Mouse (Mus musculus) CH12.LX (cell line): Measurements from ENCODE around the gene Samd4b. TPM values are rescaled to one million over a fixed set of nuclear protein-coding genes. Genes with fewer than 3 reads are reported as not detected.

Experiments
- DNase-seq: peaks from one replicate; pipeline ENCODE4 v3.0.0-alpha.2; 2013; ENCODE audit errors: extremely low read depth
- H3K27ac ChIP-seq: 2 replicates; pipeline ENCODE4 v1.5.1; 2012; ENCODE audit warnings: low read depth, mild to moderate bottlenecking, control low read depth, moderate library complexity; ENCODE audit not compliant: insufficient read depth
- H3K27me3 ChIP-seq: replicated peaks from 2 replicates; pipeline ENCODE3; 2012; ENCODE audit warnings: inconsistent platforms
- H3K36me3 ChIP-seq, 2 experiments: replicated peaks in 1 of 2; 2 replicates each; pipeline versions ENCODE3 to v1.6.1; 2012; ENCODE audit warnings: inconsistent platforms in 1 of 2, low read length in 1 of 2, mild to moderate bottlenecking in 1 of 2, mixed read lengths in 1 of 2, moderate library complexity in 1 of 2; ENCODE audit not compliant: control insufficient read depth in 1 of 2, insufficient read depth in 1 of 2
- H3K4me1 ChIP-seq, 2 experiments: 2 replicates each; pipeline ENCODE4 v1.6.1; 2012; ENCODE audit warnings: inconsistent platforms in 1 of 2, moderate library complexity in 1 of 2; ENCODE audit not compliant: insufficient read depth in 2 of 2, control insufficient read depth in 1 of 2
- H3K4me2 ChIP-seq: 2 replicates; pipeline ENCODE4 v1.6.1; 2012; ENCODE audit warnings: low read depth, mild to moderate bottlenecking, control low read depth; ENCODE audit not compliant: poor library complexity, insufficient read depth, severe bottlenecking
- H3K4me3 ChIP-seq, 3 experiments: fragments of 150-350 bp in 1 of 3; sonication (generic) in 1 of 3; replicated peaks in 1 of 3; 2 replicates each; pipeline versions ENCODE3 to v1.5.1; 2011 to 2012; ENCODE audit warnings: low read depth in 2 of 3, low read length in 2 of 3, mild to moderate bottlenecking in 2 of 3, moderate library complexity in 2 of 3, control low read depth in 1 of 3, improper control_type of control experiment in 1 of 3, inconsistent platforms in 1 of 3, mixed read lengths in 1 of 3; ENCODE audit not compliant: poor library complexity in 1 of 3
- H3K79me2 ChIP-seq: replicated peaks from 2 replicates; pipeline ENCODE4 v1.6.1; 2012; ENCODE audit warnings: mild to moderate bottlenecking, moderate library complexity; ENCODE audit not compliant: control insufficient read depth, poor library complexity, insufficient read depth, severe bottlenecking; ENCODE audit errors: extremely low read depth
- H3K9ac ChIP-seq: 2 replicates; pipeline ENCODE4 v1.6.1; 2012; ENCODE audit warnings: low read depth, mild to moderate bottlenecking, control low read depth, moderate library complexity; ENCODE audit not compliant: insufficient read depth
- H3K9me3 ChIP-seq: replicated peaks from 2 replicates; pipeline ENCODE3; 2012; ENCODE audit warnings: low read length, inconsistent platforms, mixed read lengths
- BHLHE40 ChIP-seq: IDR thresholded peaks from 2 replicates; pipeline ENCODE4 v1.6.1; 2011; ENCODE audit warnings: mild to moderate bottlenecking, low read depth, low read length, improper control_type of control experiment
- CHD1 ChIP-seq: IDR thresholded peaks from 2 replicates; pipeline ENCODE4 v1.6.1; 2012; ENCODE audit warnings: low read depth, low read length, improper control_type of control experiment, inconsistent platforms
- CHD2 ChIP-seq: IDR thresholded peaks from 2 replicates; pipeline ENCODE4 v1.6.1; 2011; ENCODE audit warnings: low read length, improper control_type of control experiment
- CTCF ChIP-seq, 2 experiments: IDR thresholded peaks in 1 of 2; conservative IDR thresholded peaks in 1 of 2; 2 replicates each; pipeline ENCODE4 v1.5.1; 2011 to 2012; ENCODE audit warnings: low read depth in 2 of 2, low read length in 2 of 2, improper control_type of control experiment in 1 of 2, inconsistent platforms in 1 of 2, mild to moderate bottlenecking in 1 of 2, moderate library complexity in 1 of 2
- ELF1 ChIP-seq: IDR thresholded peaks from 2 replicates; pipeline ENCODE4 v1.6.1; 2014; ENCODE audit warnings: low read depth, mild to moderate bottlenecking, inconsistent platforms, low read length, improper control_type of control experiment
- ETS1 ChIP-seq: conservative IDR thresholded peaks from 2 replicates; pipeline ENCODE4 v1.6.1; 2012; ENCODE audit warnings: low read depth, mild to moderate bottlenecking, inconsistent platforms, low read length, improper control_type of control experiment, moderate library complexity
- IRF4 ChIP-seq: IDR thresholded peaks from 2 replicates; pipeline ENCODE4 v1.6.1; 2014; ENCODE audit warnings: low read depth, mild to moderate bottlenecking, inconsistent platforms, low read length, improper control_type of control experiment
- JUN ChIP-seq: IDR thresholded peaks from 2 replicates; pipeline ENCODE4 v1.6.1; 2011; ENCODE audit warnings: low read depth, mild to moderate bottlenecking, low read length, improper control_type of control experiment, moderate library complexity; ENCODE audit not compliant: insufficient read depth
- KAT2A ChIP-seq: IDR thresholded peaks from 2 replicates; pipeline ENCODE4 v1.6.1; 2012; ENCODE audit warnings: low read length, improper control_type of control experiment, inconsistent platforms; ENCODE audit not compliant: insufficient replicate concordance
- MAFK ChIP-seq: IDR thresholded peaks from 2 replicates; pipeline ENCODE4 v1.6.1; 2011; ENCODE audit warnings: low read length, improper control_type of control experiment; ENCODE audit not compliant: insufficient replicate concordance
- MYC ChIP-seq: IDR thresholded peaks from 2 replicates; pipeline ENCODE4 v1.6.1; 2011; ENCODE audit warnings: low read depth, mild to moderate bottlenecking, improper control_type of control experiment, low read length
- NRF1 ChIP-seq: IDR thresholded peaks from 2 replicates; pipeline ENCODE4 v1.6.1; 2014; ENCODE audit warnings: low read depth, mild to moderate bottlenecking, inconsistent platforms, low read length, improper control_type of control experiment, moderate library complexity
- POLR2A ChIP-seq: IDR thresholded peaks from 2 replicates; pipeline ENCODE4 v1.6.1; 2011; ENCODE audit warnings: low read depth, mild to moderate bottlenecking, improper control_type of control experiment, low read length
- POLR2AphosphoS2 ChIP-seq: IDR thresholded peaks from 2 replicates; pipeline ENCODE4 v1.6.1; 2011; ENCODE audit warnings: low read depth, low read length, improper control_type of control experiment
- RAD21 ChIP-seq: IDR thresholded peaks from 2 replicates; pipeline ENCODE4 v1.6.1; 2011; ENCODE audit warnings: low read depth, mild to moderate bottlenecking, low read length, improper control_type of control experiment, moderate library complexity
- SIN3A ChIP-seq: IDR thresholded peaks from 2 replicates; pipeline ENCODE4 v1.6.1; 2012; ENCODE audit warnings: low read length, improper control_type of control experiment, inconsistent platforms
- ZNF384 ChIP-seq: IDR thresholded peaks from 2 replicates; pipeline ENCODE4 v1.6.1; 2012; ENCODE audit warnings: low read depth, low read length, improper control_type of control experiment, inconsistent platforms
- dilution Hi-C: fragments of 300-500 bp; cut with MboI; formaldehyde crosslinking; loops from 2 replicates; pipeline ENCODE4 v1.14.3; 2020; ENCODE audit warnings: low sequenced_read_pairs; ENCODE audit not compliant: extremely low pct_unique_long_range_greater_than_20kb, extremely low pct_ligation_motif_present
- in situ Hi-C: fragments of 300-500 bp; cut with MboI; formaldehyde crosslinking; loops from 3 replicates; pipeline ENCODE4 v1.14.3; 2019; ENCODE audit warnings: low sequenced_read_pairs, low pct_ligation_motif_present, low pct_unique_long_range_greater_than_20kb, mixed read lengths
- polyA plus RNA-seq: library from polyadenylated mRNA; unstranded; fragments of >175 nt; gene quantifications from 2 replicates; pipeline ENCODE4 v1.2.1, GENCODE M21; 2012; ENCODE audit warnings: low read depth; ENCODE audit not compliant: insufficient read length
- total RNA-seq, 2 experiments: library from RNA; depleted of rRNA; stranded (reverse); fragments of 300-350 nt in 1 of 2; fragments of >200 nt in 1 of 2; gene quantifications; 2 replicates each; pipeline ENCODE4 v1.2.3; 2012 to 2014

Gene Samd4b
- total and polyA plus RNA-seq, 3 experiments: 3.7 to 24.6 (median 10.0) TPM

DNA sequence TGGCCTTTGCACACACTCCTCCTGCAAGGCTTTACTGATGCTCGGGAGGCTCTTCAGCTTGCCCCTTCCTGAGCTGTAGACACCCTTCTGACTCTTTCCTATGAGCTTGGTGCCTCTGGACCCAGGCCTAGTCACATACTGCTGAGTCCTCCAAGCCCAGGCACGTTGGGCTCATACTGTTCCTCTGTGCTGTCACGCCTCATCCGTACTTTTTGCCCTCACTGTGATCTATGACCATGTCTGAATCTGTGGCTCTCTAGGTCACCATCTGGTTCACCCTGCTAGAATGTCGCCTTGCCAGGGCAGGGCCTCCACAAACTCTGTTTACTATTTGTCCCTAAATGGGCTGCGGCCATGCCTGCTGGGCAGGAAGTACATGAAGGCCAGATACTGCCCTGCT, 44.9 kb downstream of the Samd4b start:
- DNase-seq: no peak

GRCm38 (mm10) chr7:28547628-28548027, 50.3 kb downstream of the Samd4b start:
- Histone ChIP-seq H3K4me2 (no peak overlapping the region), H3K9me3 (peaks cover 4% of the 10 kb centered on the region), H3K9ac (no peak overlapping the region), H3K4me1 (peaks cover 4 to 6% of the 10 kb centered on the region in 2 experiments; a peak in 2 of 4 replicates), H3K27ac (no peak overlapping the region), H3K27me3 (peaks cover 9% of the 10 kb centered on the region), H3K4me3 (no peak overlapping the region), H3K79me2 (no peaks in the 10 kb centered on the region), H3K36me3 (no peaks in the 10 kb centered on the region)
- no peak for DNase-seq
- dilution Hi-C loops: no loop called here
- in situ Hi-C loops: no loop called here
- 0 out of 2 replicates have a peak, but pooled peaks have one; percentile 25 for TF ChIP-seq ELF1
- TF ChIP-seq CTCF (conservative IDR thresholded peaks at IDR 0.05 in 1 of 2, IDR thresholded peaks at IDR 0.05 in 1 of 2; ENCODE audit: low read depth in 2 of 2, low read length in 2 of 2): no peak

More for the DNA sequence above, 44.9 kb downstream of the Samd4b start:
- Histone ChIP-seq H3K79me2 (no peaks in the 10 kb centered on the region), H3K9me3 (peaks cover 9% of the 10 kb centered on the region)
- in situ Hi-C loops: no loop called here
- TF ChIP-seq MAFK (no peak), ZNF384 (no peak), CHD2 (no peak), JUN (no peak), IRF4 (no peak), KAT2A (no peak), BHLHE40 (no peak), MYC (no peak), POLR2AphosphoS2 (no peak), CHD1 (no peak), NRF1 (no peak), POLR2A (no peak), ETS1 (no peak), SIN3A (no peak), RAD21 (no peak)
- TF ChIP-seq, all 38 proteins: peak for 0
- dilution Hi-C loops: no loop called here
- H3K9ac ChIP-seq: no peak overlapping the region
- H3K27me3 ChIP-seq: peaks cover 1% of the 10 kb centered on the region
- no peak overlapping the region for H3K27ac ChIP-seq
- no peak overlapping the region for H3K4me2 ChIP-seq
- H3K4me1 ChIP-seq: peaks cover 0 to 18% of the 10 kb centered on the region in 2 experiments; a peak in 2 of 4 replicates
- H3K36me3 ChIP-seq: peaks cover 3 to 12% of the 10 kb centered on the region in 2 experiments
- no peak overlapping the region for H3K4me3 ChIP-seq
